Mouse (Mus musculus): ENCODE data around the gene Ebf1.

Gene Ebf1

GRCm38 (mm10) chr11:44741042-44741491, 124.0 kb downstream of the Ebf1 start:
- DNase-seq, result peak in 1 of 2 experiments; percentile 11

DNA sequence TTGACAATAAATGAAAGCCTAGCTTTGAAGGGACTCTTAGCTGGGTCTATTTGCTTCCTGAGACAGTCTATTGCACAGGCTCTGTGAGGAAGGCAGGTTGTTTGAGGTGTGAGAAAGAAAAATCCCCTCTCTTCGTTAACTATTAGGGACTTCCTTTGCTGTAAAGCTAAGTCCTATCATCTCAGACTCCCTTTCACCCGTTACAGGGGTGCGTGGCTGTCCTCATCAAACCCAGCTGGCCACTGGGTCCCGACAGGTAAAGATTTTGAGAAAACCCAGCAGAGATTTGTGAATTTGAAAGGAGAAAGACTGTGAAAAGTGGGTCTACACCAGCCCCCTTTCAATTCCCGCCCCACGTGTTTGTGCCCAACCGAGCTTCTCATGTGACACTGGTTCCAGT, 127.3 kb downstream of the Ebf1 start:
- no peak for DNase-seq

DNA sequence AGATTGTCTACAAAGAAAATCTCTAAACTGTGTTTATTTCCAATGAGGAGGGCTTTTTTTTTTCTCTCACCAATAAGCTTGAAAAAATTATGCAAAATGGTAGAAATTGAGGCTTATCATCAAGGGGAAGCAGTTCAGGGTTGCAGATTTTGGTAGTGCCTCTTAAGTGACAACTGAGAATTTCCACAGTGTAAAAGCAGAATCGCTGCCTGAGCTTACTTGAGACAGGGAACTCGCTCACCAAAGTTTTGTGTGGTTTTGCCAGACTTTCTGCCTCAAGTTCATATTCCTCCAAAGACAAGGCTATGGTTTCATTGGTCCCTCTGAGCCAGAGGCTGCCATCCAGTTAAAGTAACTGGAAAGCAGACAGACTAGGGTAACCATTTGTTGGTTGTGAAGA, 128.8 kb downstream of the Ebf1 start:
- no peak for DNase-seq

DNA sequence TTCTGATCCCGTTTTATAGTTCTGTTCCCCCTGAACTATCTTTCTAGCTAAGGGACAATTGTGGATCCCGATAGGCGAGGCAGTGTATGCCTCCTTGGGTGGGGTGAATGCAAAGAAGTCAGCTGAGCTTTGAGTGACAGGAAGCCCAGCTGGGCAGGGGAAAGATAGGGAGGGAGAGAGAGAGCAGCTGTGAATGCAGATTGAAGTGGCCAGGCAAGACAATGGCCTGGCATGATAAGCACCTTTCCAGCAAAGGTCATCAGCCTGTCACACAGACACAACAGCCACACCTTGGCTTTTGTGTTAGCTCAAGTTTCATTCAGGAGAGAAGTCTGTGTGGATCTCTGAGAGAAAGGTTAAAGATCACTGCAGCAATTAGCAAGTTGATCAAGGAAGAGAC, 129.6 kb downstream of the Ebf1 start:
- DNase-seq, result no peak

DNA sequence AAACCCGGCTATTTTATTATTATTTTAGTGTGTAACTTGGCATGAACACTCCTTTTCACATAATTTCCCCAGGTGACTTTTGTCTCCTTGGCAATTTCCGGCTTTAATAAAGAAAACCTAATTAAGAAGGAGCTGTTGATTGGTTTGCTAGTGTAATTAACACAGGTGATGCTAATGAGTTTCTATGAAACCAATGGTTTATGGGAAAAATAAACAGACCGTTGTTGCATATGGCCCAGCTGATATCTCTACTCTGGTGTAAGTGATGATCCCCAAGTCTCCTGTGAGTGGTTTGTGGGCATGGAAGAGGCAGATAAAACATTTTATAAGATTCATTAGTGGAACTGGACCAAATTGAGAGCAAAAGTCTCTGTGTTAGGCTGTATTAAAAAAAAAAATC, 132.2 kb downstream of the Ebf1 start:
- no peak for DNase-seq

GRCm38 (mm10) chr11:44754336-44754735, 137.2 kb downstream of the Ebf1 start:
- no peak for DNase-seq

- no peak for DNase-seq
Measured at GRCm38 (mm10) chr11:44756321-44756720, 139.2 kb downstream of the Ebf1 start.

DNA sequence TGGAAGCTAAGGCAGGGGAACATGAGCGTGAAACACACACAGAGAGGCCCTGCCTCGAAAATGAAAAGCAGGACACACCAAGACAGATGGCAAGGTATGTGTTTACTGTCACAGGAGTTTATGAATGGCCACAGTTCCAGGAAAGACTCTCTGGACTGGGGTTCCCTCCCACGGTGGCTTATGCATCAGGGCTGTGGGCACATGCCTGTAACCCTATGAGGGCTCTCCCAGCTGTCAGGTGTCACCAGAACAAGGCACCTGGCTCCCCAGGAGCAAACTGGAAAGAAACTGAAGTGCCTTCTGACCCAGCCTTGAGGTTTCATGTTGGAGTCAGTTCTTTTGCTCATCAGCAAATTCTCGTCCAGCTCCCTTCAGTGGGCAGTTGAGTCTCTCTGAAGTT, 141.7 kb downstream of the Ebf1 start:
- no peak for DNase-seq

DNA sequence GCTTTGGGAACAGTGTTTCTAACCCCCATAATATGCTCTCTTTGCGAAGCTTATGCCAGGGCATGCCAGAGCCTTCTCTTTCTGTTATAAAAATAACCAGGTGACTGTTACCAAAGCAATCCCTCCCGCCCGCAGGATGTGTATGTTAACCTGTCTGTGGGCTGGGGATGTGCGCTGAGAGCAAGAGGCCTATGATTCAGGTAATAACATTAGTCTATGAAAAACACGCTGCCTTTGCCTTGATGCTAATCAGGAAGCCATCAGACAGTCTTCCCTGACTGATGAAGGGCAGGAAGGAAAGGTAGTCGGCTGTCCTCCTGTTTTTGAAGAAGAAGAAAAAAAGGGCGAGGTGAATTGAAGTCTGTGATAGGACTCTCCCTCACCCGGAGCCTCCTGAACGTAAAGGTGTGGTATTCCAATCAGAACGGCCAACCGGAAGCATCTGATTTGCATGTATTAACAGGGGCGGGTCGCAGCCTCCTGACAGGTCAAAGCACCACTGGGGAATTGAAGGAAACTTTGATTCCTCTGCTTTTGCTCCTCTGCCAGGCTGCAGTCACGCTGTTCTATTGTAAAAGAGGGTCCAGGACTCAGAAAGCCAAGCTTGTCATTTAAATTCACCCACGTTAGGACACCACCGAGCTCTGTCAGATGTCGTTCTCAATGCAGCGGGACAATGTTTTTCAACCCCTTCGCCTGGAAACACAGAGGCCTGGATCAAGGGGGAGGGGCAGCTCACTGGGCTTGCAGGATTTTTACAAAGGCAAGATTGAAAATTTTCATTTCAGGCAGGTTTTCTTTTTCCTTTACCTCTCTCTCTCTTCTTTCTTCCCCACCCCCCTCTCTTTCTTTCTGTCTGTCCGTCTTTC, 144.2 kb downstream of the Ebf1 start:
- DNase-seq, result peak; percentile 18 to 27

DNA sequence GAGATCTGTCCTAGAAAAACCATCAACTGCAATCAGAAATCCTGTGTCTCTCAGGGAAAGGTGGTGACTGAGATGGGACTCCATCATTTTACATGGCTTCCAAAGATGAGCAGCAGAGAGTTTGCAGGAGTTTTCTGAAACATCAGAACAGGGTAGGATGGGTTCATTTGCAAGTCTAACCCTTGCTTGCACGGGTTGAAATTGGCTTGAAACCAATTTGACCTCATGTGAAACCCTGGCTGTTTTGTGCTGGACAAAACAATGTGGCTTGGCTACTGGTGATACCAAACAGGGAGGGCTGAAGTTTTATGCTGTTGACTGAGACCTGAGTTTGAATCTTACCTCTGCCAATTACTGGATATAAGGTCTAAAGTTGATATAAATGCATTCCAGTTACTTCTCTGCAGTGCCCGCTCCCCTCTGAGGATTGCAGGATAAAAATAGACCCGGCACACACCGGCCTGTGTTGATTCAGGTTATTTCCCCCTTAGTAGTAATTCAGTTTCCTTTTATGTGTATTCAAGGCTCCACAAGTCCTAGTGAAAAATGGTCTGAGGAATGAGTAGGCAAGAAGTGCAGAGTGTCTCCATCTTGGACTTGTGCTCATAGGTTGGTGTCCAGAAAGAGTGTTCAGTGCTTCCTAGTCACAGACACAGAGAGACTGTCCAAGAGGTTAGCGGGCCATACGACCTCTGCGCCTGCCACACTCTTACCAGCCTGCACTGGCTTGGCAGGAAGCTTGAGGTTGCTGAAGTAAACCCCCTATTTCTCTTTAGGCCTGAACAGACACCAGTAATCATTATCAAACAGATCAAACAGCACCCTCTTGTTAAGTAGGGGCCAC, 147.1 kb downstream of the Ebf1 start:
- DNase-seq, result no peak

DNA sequence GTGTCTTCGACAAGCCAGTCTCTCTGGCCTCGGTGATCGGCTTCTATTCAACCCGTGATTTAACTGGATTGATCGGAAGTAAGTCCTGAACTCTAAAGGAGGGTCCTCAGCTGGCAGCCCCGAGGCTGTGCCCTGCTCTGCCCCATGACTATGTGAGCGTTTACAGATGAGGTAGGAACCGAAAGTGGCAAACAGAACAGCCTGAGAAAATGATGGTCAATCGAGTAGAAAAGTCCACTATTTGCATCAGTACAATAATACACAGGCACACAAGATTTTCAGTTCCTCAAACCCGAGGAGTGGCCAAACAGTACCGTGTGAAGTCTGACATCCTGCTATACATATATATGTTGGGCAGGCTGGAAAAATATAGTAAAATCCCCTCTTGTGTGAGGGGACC, 147.9 kb downstream of the Ebf1 start:
- no peak for DNase-seq

GRCm38 (mm10) chr11:44766246-44766645, 149.1 kb downstream of the Ebf1 start:
- no peak for DNase-seq

- DNase-seq, result no peak
Measured at GRCm38 (mm10) chr11:44767322-44767721, 150.2 kb downstream of the Ebf1 start.

DNA sequence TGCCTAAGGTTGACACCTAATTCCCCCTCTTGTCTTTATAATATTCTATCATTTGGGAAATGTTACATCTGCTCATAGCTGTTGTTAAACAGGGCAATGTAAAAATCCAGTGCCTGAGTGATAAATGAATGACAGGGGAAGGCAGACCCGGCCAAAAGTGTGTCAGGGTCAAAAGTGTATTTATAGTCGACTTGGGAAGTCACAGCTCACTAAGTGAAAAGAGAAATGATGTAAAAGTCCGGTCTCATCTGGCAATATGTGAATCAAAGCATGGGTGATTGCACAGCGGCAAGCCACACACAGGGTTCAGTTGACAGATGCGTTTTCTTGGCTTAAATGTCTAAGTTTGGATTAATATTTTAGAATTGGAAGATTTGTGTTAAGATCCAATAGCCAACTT, 151.2 kb downstream of the Ebf1 start:
- no peak for DNase-seq

- DNase-seq, result no peak
Measured at GRCm38 (mm10) chr11:44770989-44771564, 154.0 kb downstream of the Ebf1 start.

GRCm38 (mm10) chr11:44774411-44774810, 157.3 kb downstream of the Ebf1 start:
- DNase-seq, result no peak

DNA sequence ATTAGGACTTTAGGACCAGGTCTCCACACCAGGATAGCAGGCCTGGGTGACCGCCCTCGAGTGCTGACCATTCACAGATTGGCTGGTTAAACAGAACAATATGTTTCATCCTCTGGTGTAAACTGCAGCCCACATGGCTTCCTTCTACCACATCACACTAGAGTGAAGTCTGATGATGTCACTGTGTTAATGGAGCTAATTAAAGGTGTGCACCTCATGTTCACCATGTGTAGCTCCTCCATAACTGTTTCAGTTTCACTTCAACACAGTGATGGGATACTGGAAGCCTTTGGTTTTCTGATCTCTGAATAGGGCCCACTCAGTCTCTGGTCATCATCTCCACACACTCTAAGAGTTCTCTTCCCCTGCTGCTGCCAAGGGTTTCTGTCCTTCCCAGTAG, 158.4 kb downstream of the Ebf1 start:
- no peak for DNase-seq

DNA sequence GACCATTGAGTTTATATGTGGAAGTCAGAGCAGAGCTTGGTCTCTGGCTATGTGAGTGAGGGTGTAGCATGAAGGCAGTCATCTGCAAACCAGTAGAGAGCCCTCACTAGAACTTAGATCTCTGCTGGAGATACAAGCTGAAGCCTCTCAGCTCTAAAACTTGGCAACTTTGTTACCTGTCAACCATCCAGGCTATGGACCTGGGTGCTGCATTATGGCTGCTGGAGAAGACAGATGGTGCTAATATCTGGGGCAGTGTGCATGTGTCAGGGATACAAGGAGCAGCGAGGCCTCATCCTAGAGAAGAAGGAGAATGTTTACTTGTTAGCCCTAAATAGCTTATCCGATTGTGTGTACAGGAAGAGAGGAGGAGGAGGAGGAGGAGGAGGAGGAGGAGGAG, 159.4 kb downstream of the Ebf1 start:
- no peak for DNase-seq

DNA sequence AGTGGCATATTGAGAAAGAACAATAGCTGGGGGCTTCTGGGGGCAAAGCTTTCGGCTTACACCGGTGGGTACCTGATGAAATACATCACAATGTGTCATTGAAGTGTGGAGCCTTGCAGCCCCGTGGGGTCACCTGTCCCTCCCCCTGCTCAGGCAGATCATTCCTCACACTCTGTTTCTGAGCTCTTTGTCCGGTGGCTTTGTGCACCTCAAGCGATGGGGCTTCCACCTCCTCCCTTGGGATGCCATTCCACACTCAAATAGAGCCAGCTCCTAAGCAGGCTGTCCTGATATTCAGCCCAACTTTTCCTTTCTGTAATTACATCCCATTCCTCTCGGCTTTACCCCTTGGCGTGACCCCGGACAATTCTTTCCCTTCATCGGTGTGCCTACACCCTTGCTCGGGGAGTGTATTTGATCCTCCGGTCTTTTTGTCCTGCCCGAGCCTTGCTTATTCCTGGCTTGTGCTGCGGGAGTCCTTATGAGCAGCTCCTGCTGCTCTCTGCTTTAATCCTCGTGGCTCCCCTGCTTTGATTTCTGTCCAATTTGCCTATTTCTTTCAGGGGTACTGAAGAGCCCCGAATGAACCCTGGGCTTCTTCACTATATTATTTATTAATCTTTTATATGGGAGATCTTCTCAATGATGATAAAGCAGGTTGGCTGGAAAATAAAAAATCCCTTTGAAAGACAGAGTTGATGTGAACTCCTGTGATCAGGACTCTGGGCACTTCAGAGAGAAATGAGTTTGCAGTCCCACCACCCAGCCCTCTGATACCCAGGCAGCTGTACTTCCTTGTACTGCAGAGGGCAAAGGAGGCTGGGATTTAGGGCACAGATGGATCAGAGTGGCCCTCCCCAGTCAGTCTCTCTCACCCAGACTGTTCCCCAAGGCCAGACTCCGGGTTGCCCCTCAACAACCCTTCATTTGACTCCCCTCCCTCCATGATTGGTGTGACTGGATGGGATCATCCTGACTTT, 160.5 kb downstream of the Ebf1 start:
- no peak for DNase-seq

DNA sequence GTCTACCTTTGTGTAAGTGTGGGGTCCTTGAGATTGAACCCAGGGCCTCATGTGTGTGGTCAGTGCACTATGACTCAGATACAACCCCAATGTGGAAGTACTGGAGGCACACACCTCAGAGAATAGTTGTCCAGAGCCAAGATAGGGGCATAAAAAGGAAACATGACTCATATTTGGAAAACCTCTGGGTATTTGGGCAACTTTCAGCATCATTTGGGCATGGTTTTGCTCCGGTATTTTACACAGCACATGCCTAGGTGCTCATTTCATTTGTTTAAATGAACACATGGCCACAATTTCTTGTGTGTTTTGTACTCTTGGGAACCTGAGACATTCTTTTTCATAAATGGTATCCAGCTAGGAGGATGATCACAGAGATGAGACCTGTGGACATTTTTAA, 161.9 kb downstream of the Ebf1 start:
- DNase-seq, result no peak

DNA sequence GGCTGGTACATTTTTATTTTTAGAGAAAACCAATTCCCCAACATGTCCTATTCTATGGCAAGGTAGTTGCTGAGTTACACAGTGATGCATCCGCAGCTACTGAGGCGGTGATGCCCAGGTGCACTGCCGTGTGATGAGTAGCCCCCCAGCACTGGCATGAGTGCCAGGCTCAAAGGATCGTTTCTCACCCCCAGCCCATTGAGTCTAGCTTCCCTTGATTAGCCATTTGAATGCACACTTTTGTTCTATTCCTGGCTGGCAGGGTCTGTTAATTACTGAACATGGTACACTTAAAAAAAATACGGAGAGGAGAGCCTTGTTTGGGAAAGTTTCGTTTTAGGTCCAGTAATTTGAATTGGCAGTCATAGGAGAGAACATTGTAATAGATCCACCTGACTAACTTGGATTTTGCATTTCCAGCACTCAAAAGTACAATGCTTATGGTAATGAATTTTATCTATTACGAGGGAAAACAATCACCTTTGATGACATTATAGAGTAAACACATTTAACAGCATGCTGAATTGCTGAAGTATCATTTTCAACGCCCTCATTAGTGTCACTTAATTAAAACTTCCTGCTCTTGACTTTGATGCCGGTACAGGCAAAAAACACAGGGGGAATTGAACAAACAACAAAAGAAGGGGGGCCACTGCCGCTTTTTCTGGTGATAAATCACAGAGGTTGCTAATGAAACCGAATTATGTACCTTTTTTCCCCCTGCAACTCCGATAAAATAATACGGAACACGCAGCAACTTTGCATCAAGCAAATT, 167.3 kb downstream of the Ebf1 start:
- DNase-seq, result no peak

GRCm38 (mm10) chr11:44785063-44785462, 167.9 kb downstream of the Ebf1 start:
- DNase-seq, result no peak

Measured in kidney, postnatal 4 days (tissue).